Mouse (Mus musculus): ENCODE results near the gene Fbp1. TPM values are rescaled to one million over a fixed set of nuclear protein-coding genes. Genes with fewer than 3 reads are reported as not detected.

Gene Fbp1
- polyA plus RNA-seq, 1 experiment = 2.1 TPM

DNA sequence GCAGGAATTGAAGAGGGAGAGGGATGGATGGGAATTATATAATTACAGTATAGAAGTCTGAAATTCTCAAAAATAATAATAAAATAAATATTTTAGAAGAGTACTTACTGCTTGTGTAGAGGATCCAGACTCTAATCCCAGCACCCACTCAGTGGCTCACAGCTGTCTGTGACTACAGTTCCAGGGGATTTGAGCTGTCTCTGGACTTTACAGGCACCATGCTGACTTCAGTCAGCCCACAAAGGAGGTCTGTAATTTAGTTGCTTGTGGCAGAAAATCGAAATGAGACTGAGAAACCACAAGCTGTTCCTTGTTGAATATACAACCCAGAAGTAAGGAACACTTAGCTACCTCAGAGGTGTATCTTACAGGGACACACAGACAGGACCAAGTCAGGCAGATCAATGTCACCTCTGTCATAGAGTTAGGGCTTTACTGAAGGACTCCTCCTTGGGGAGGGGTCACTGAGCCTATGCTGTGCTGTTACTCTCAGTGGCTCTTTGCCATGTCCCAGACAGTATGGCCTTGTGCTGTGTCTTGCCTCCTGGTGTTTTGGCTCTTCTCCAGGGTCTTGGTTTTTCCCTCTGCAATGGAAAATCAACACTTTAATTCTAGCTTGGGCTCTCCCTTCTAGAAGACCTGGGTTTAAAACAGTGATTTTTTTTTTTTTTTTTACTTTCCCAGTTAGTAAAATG, 29.5 kb upstream of the Fbp1 start:
- Histone ChIP-seq H3K4me3 (replicated peaks; ENCODE audit: extremely low read depth, low read depth, low read length) (no peak overlapping the region), H3K4me1 (ENCODE audit: control insufficient read depth, insufficient read depth, low read length) (no peaks in the 10 kb centered on the region)
- no peak for DNase-seq
- 53% methylated on average over 1 of the region's 1 CpGs for WGBS
- TF ChIP-seq POLR2A (IDR thresholded peaks at IDR 0.05; ENCODE audit: borderline replicate concordance, extremely low read depth, low read depth, low read length) (no peak), CTCF (IDR thresholded peaks at IDR 0.05; ENCODE audit: insufficient read depth, low read length) (no peak)

DNA sequence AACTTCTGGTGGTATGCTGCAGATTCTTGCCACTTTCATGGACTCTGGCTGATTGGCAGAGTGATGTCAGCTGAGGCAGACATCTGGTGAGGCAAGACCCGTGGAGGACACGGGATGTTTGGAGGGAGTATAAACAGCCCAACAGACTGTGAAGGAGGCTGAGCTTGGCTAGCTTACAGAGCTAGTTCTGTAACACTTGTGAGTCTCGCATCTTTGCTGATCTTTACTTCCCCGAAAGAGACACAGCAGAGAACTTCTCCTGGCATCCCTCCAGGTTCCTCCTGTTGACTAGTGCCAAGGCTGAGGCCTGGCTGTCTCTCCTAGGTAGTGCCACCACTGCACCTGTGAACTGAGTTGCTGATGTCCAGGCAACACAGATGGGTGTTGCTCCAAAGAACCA, 28.6 kb upstream of the Fbp1 start:
- no peak for DNase-seq
- WGBS = 23% methylated on average over 4 of the region's 4 CpGs
- Histone ChIP-seq H3K4me1 (ENCODE audit: control insufficient read depth, insufficient read depth, low read length) (no peaks in the 10 kb centered on the region), H3K4me3 (replicated peaks; ENCODE audit: extremely low read depth, low read depth, low read length) (no peak overlapping the region)
- no peak for TF ChIP-seq POLR2A (IDR thresholded peaks at IDR 0.05; ENCODE audit: borderline replicate concordance, extremely low read depth, low read depth, low read length)

DNA sequence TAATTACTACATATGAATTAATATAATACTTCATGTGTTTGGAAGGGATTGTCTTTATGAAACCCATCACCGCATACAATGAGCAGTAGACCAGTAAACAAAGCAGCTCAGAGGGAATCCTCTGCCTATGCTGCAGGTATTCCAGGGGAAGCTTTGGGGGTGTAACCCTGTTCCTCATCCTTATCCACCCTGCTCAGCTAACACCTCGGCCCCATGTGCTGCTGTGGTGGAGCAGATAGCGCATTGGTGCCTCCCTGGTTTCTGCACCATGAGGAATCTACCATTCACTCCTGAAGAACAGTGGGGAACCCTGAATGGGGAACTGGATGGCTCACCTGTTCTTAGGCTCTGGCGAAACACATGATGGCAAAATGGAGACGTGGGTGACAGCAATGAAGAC, 23.5 kb upstream of the Fbp1 start:
- 79% methylated on average over 5 of the region's 5 CpGs for WGBS
- no peak for DNase-seq
- H3K4me3 ChIP-seq (replicated peaks; ENCODE audit: extremely low read depth, low read depth, low read length) = no peak overlapping the region
- TF ChIP-seq CTCF (IDR thresholded peaks at IDR 0.05; ENCODE audit: insufficient read depth, low read length) (no peak), POLR2A (IDR thresholded peaks at IDR 0.05; ENCODE audit: borderline replicate concordance, extremely low read depth, low read depth, low read length) (no peak)
- H3K4me1 ChIP-seq (ENCODE audit: control insufficient read depth, insufficient read depth, low read length) = no peaks in the 10 kb centered on the region

DNA sequence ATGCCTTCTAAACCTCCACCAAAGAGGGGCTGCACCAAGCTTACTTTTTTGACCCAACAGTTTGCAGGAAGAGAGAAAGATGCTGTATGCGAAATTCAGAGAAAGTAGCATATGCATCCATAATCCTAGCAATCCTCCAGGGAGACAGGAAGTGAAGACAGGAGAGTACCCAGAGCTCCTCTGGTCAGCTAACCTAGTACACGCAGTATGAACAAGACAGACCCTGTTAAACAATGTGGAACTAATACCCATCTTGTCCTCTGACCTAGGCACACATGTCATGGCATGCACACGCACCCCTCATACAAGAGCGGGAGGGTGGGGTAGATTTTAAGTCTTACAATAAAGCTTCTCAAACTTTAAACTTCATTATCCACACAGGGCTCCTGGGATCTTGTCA, 22.1 kb upstream of the Fbp1 start:
- no peaks in the 10 kb centered on the region for H3K4me1 ChIP-seq (ENCODE audit: control insufficient read depth, insufficient read depth, low read length)
- WGBS = 88% methylated on average over 4 of the region's 4 CpGs
- no peak for DNase-seq
- TF ChIP-seq POLR2A (IDR thresholded peaks at IDR 0.05; ENCODE audit: borderline replicate concordance, extremely low read depth, low read depth, low read length) (no peak), CTCF (IDR thresholded peaks at IDR 0.05; ENCODE audit: insufficient read depth, low read length) (no peak)
- no peak overlapping the region for H3K4me3 ChIP-seq (replicated peaks; ENCODE audit: extremely low read depth, low read depth, low read length)

DNA sequence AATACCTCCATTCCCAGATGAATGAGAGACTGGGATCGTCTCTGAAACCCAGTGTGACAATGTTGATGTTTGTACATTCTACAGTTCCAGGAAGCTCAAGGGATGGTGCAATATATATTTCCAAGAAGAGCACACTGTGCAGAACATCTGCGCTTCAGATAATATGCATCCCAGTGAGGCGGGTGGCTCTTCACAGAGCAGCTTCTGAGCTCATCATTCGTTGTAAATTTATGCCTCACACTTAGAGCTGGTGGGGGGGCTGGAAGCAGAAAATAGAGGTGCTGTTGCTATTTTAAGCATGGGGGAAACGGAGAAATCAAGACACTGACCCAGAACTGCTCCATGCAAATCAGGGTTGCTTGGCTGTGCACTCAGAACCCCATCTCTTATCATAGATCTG, 21.7 kb upstream of the Fbp1 start:
- Histone ChIP-seq H3K4me3 (replicated peaks; ENCODE audit: extremely low read depth, low read depth, low read length) (no peak overlapping the region), H3K4me1 (ENCODE audit: control insufficient read depth, insufficient read depth, low read length) (no peaks in the 10 kb centered on the region)
- DNase-seq = no peak
- TF ChIP-seq POLR2A (IDR thresholded peaks at IDR 0.05; ENCODE audit: borderline replicate concordance, extremely low read depth, low read depth, low read length) (no peak), CTCF (IDR thresholded peaks at IDR 0.05; ENCODE audit: insufficient read depth, low read length) (no peak)
- 62% methylated on average over 5 of the region's 5 CpGs for WGBS

DNA sequence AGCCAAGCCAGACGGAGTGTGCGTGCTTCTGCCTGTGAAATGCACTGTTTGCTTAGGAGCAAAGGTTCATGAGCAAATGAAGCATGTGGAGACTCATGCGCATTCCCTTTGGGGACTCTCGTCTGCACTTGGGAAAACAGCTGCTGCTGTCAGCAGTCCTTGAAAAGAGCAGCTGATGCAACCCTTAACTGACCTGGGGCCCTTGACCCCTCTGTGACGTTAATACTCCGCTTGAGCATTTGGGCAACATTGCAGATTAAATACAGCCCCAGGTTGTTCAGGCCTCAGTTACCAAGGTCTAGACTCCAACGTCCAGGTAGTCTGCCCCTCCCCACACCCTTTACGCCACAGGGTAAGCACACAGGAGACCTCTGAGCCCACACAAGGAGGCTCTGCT, 20.1 kb upstream of the Fbp1 start:
- H3K4me3 ChIP-seq (replicated peaks; ENCODE audit: extremely low read depth, low read depth, low read length) = no peak overlapping the region
- TF ChIP-seq CTCF (IDR thresholded peaks at IDR 0.05; ENCODE audit: insufficient read depth, low read length) (no peak), POLR2A (IDR thresholded peaks at IDR 0.05; ENCODE audit: borderline replicate concordance, extremely low read depth, low read depth, low read length) (no peak)
- H3K4me1 ChIP-seq (ENCODE audit: control insufficient read depth, insufficient read depth, low read length) = no peaks in the 10 kb centered on the region
- DNase-seq = peak; percentile 34
- WGBS = 50% methylated on average over 8 of the region's 8 CpGs

DNA sequence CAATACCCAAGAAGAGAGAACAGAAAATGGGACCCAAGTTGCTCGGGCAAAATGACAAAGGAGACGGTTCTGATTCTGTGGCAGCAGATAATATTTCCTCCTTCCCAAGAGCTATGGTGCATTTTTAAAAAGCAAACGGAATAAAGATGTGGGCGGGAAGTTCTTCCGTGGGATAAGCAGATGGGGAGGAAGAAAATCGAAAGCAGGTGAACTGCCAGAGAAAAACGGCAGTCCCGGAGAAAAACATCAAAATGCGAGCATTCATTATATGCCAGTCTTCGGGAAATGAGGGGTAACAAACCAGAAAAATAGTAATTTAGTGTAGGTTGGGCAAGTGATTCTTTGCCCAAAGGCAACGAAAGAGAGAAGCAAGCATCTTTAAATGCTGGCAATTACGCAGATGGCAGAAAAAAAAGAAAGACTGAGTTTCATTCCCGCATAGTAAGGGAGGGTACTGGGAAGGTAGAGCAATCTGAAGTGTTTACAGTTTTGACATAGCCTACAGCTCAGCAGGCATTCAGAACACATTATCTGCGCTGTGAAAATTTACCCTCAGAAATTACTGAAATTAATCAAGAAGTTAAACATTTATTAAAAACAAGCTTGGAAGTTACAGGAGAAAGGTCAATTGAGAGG, 19.6 kb upstream of the Fbp1 start:
- H3K4me3 ChIP-seq (replicated peaks; ENCODE audit: extremely low read depth, low read depth, low read length) = no peak overlapping the region
- no peaks in the 10 kb centered on the region for H3K4me1 ChIP-seq (ENCODE audit: control insufficient read depth, insufficient read depth, low read length)
- TF ChIP-seq POLR2A (IDR thresholded peaks at IDR 0.05; ENCODE audit: borderline replicate concordance, extremely low read depth, low read depth, low read length) = no peak
- no peak for TF ChIP-seq CTCF (IDR thresholded peaks at IDR 0.05; ENCODE audit: insufficient read depth, low read length)
- no peak for DNase-seq
- WGBS = 74% methylated on average over 14 of the region's 14 CpGs

DNA sequence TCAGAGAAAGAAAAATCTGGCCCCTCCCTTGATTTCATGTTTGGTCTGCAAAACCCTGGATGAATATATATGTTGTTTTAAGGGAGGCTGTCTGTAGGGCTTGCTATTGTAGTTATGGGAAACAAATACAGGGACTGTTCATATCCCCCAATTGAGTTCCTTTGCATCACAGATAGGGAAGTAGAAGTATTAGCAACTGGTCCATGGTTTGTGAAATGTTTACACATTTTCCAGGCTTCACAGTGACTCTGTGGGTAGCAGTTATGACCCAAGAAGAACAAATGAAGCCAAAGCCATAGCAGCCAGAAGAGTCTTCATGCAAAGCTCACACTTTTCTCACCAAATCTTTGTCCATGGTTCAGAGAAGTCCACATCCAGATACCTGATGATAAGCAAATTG, 13.1 kb upstream of the Fbp1 start:
- Histone ChIP-seq H3K4me3 (replicated peaks; ENCODE audit: extremely low read depth, low read depth, low read length) (no peak overlapping the region), H3K4me1 (ENCODE audit: control insufficient read depth, insufficient read depth, low read length) (no peaks in the 10 kb centered on the region)
- TF ChIP-seq POLR2A (IDR thresholded peaks at IDR 0.05; ENCODE audit: borderline replicate concordance, extremely low read depth, low read depth, low read length) = no peak
- TF ChIP-seq CTCF (IDR thresholded peaks at IDR 0.05; ENCODE audit: insufficient read depth, low read length) = no peak
- no peak for DNase-seq

DNA sequence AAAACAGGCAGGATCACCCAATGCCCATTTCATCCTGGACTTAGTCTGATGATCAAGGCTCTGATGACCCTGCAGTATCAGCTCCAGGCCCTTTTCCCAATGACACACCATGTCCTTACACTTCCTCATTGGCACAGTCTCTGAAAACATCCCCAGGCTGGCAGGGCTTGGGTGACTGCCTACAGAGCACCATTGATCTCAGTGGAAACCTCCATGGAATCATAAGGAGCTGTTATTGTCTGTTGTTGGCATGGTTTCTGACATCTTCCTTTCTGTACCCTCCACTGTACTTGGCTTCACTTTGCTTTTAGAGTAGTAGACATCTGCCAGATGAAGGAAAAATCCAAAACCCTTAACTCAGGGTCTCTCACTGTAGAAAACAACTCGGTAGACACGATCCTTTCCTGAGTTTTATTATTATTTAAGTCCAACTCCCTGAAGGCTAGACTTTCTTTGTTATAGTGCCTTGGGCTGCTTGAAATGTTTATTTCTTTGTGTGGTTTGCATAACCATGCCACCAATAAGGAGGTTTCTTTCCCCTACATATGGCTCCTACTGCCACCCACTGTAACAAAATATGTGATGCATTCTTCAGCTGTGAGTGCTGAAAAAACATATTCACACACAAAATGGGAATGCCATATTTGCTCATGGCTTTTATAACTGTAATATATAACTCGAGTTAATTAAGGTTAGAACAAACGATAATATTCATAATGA, 10.0 kb upstream of the Fbp1 start:
- 82% methylated on average over 4 of the region's 4 CpGs for WGBS
- H3K4me3 ChIP-seq (replicated peaks; ENCODE audit: extremely low read depth, low read depth, low read length) = no peak overlapping the region
- no peak for TF ChIP-seq POLR2A (IDR thresholded peaks at IDR 0.05; ENCODE audit: borderline replicate concordance, extremely low read depth, low read depth, low read length)
- TF ChIP-seq CTCF (IDR thresholded peaks at IDR 0.05; ENCODE audit: insufficient read depth, low read length) = no peak
- DNase-seq = no peak
- no peaks in the 10 kb centered on the region for H3K4me1 ChIP-seq (ENCODE audit: control insufficient read depth, insufficient read depth, low read length)

All from lung, adult 2 months (tissue).